Mouse (Mus musculus) large intestine, adult 2 months (tissue): ENCODE measurements around the gene Clcf1. TPM values are rescaled to one million over a fixed set of nuclear protein-coding genes. Genes with fewer than 3 reads are reported as not detected.

ENCODE experiments used
- polyA plus RNA-seq: library from polyadenylated mRNA; depleted of rRNA; stranded (reverse); fragments of >200 nt; gene quantifications from 2 replicates; pipeline ENCODE4 v1.2.3, GENCODE M21; 2012; rRNA removed

The Clcf1 gene
- polyA plus RNA-seq, 1 experiment: 8.4 TPM

Other genes starting within 250 kb of the Clcf1 start
- 1.3 and 2.0 TPM in 2 replicates for gene Aldh3b2, start 241.9 kb upstream of the Clcf1 start, polyA plus RNA-seq
- gene Acy3, start 227.7 kb upstream of the Clcf1 start, polyA plus RNA-seq: 42.5 and 88.2 TPM in 2 replicates
- not detected in 2 replicates for gene Tbx10, start 221.5 kb upstream of the Clcf1 start, polyA plus RNA-seq
- gene Nudt8, start 213.7 kb upstream of the Clcf1 start, polyA plus RNA-seq: 7.7 and 10.5 TPM in 2 replicates
- 1.0 and 2.2 TPM in 2 replicates for gene Gm49405, start 213.6 kb upstream of the Clcf1 start, polyA plus RNA-seq
- 6.8 and 7.3 TPM in 2 replicates for gene Doc2g, start 210.9 kb upstream of the Clcf1 start, polyA plus RNA-seq
- gene Ndufv1, start 201.4 kb upstream of the Clcf1 start, polyA plus RNA-seq: 152 and 205 TPM in 2 replicates
- gene Gstp1, start 176.3 kb upstream of the Clcf1 start, polyA plus RNA-seq: 910 and 1,226 TPM in 2 replicates
- gene Gstp2, start 168.2 kb upstream of the Clcf1 start, polyA plus RNA-seq: 188 and 228 TPM in 2 replicates
- 19.4 and 21.9 TPM in 2 replicates for gene Gstp3, start 154.7 kb upstream of the Clcf1 start, polyA plus RNA-seq
- gene Cabp2, start 132.7 kb upstream of the Clcf1 start, polyA plus RNA-seq: not detected in 2 replicates
- gene Cdk2ap2, start 117.1 kb upstream of the Clcf1 start, polyA plus RNA-seq: 319 and 372 TPM in 2 replicates
- gene Pitpnm1, start 114.2 kb upstream of the Clcf1 start, polyA plus RNA-seq: 114 and 145 TPM in 2 replicates
- 62.8 and 63.6 TPM in 2 replicates for gene Aip, start 88.4 kb upstream of the Clcf1 start, polyA plus RNA-seq
- gene Gpr152, start 74.5 kb upstream of the Clcf1 start, polyA plus RNA-seq: 0.03 TPM in 1 of 2 replicates, not detected in the other
- 0.45 and 0.88 TPM in 2 replicates for gene Cabp4, start 70.2 kb upstream of the Clcf1 start, polyA plus RNA-seq
- 385 and 500 TPM in 2 replicates for gene Coro1b, start 65.6 kb upstream of the Clcf1 start, polyA plus RNA-seq
- gene Ptprcap, start 60.6 kb upstream of the Clcf1 start, polyA plus RNA-seq: 56.3 and 62.6 TPM in 2 replicates
- 37.5 and 49.3 TPM in 2 replicates for gene Rps6kb2, start 50.9 kb upstream of the Clcf1 start, polyA plus RNA-seq
- 3.2 and 3.3 TPM in 2 replicates for gene Carns1, start 38.8 kb upstream of the Clcf1 start, polyA plus RNA-seq
- gene Tbc1d10c, start 23.0 kb upstream of the Clcf1 start, polyA plus RNA-seq: 23.0 TPM in 2 replicates
- gene Ppp1ca, start 22.2 kb upstream of the Clcf1 start, polyA plus RNA-seq: 374 and 382 TPM in 2 replicates
- gene Rad9a, start 12.6 kb upstream of the Clcf1 start, polyA plus RNA-seq: 25.5 and 26.9 TPM in 2 replicates
- gene AC109138.7, start 119 bp downstream of the Clcf1 start, polyA plus RNA-seq: not detected in 2 replicates
- gene Pold4, start 17.7 kb downstream of the Clcf1 start, polyA plus RNA-seq: 116 and 130 TPM in 2 replicates
- 102 and 151 TPM in 2 replicates for gene Ssh3, start 54.9 kb downstream of the Clcf1 start, polyA plus RNA-seq
- 2.0 and 2.4 TPM in 2 replicates for gene Ankrd13d, start 68.9 kb downstream of the Clcf1 start, polyA plus RNA-seq
- 99.9 and 108 TPM in 2 replicates for gene Grk2, start 92.0 kb downstream of the Clcf1 start, polyA plus RNA-seq
- gene Kdm2a, start 184.0 kb downstream of the Clcf1 start, polyA plus RNA-seq: 64.6 and 107 TPM in 2 replicates
- gene Rhod, start 225.2 kb downstream of the Clcf1 start, polyA plus RNA-seq: 46.4 and 88.5 TPM in 2 replicates